Mouse (Mus musculus) limb, embryonic 12.5 days (tissue): Measurements from ENCODE around the gene Gm10300. TPM values are rescaled to one million over a fixed set of nuclear protein-coding genes. Genes with fewer than 3 reads are reported as not detected.
A peak's percentile ranks its signal among the peaks of the same experiment; 100 is the strongest.

Source experiments
- ATAC-seq: fragments of 200-750 bp; cut with Nextera tagmentation; 2 replicates; pipeline ENCODE4 v1.8.0; 2017; ENCODE audit warnings: low read depth, moderate TSS enrichment; ENCODE audit not compliant: insufficient number of reproducible peaks, insufficient read depth, low FRiP score, low TSS enrichment
- H3K27ac ChIP-seq: fragments of 300-500 bp; sonication (generic); 2 replicates; pipeline ENCODE4 v1.5.1; 2016; ENCODE audit warnings: mild to moderate bottlenecking, moderate library complexity
- H3K27me3 ChIP-seq: fragments of 300-500 bp; sonication (generic); 2 replicates; pipeline ENCODE4 v1.6.1; 2016; ENCODE audit warnings: mild to moderate bottlenecking, moderate library complexity
- H3K36me3 ChIP-seq: fragments of 300-500 bp; sonication (generic); 2 replicates; pipeline ENCODE4 v1.6.1; 2016; ENCODE audit warnings: mild to moderate bottlenecking, moderate library complexity
- H3K4me1 ChIP-seq: fragments of 300-500 bp; sonication (generic); replicated peaks from 2 replicates; pipeline ENCODE4 v1.6.1; 2016
- H3K4me2 ChIP-seq: fragments of 300-500 bp; sonication (generic); 2 replicates; pipeline ENCODE4 v1.6.1; 2016; ENCODE audit warnings: mild to moderate bottlenecking, moderate library complexity
- H3K4me3 ChIP-seq: fragments of 300-500 bp; sonication (generic); replicated peaks from 2 replicates; pipeline ENCODE4 v1.5.1; 2016; ENCODE audit warnings: mild to moderate bottlenecking
- H3K9ac ChIP-seq: fragments of 300-500 bp; sonication (generic); replicated peaks from 2 replicates; pipeline ENCODE4 v1.6.1; 2016; ENCODE audit warnings: mild to moderate bottlenecking, moderate library complexity
- H3K9me3 ChIP-seq: fragments of 300-500 bp; sonication (generic); 2 replicates; pipeline ENCODE4 v1.6.1; 2016; ENCODE audit warnings: mild to moderate bottlenecking, moderate library complexity
- WGBS: fragments of 180-500 bp; shearing (Covaris S2); methylation state at CpG from one replicate; pipeline ENCODE4 v1.1.7; 2016; 5-methylcytosine and 5-hydroxymethylcytosine counted together
- polyA plus RNA-seq: library from polyadenylated mRNA; unstranded; fragments of >200 nt; fragmentation: Nextera tagmentation; extraction: Ambion mirVana; gene quantifications from 2 replicates; pipeline ENCODE4 v1.2.1, GENCODE M21; 2016

Gm10300 gene
- polyA plus RNA-seq, 1 experiment from 2014 or later = 0.23 TPM

- Histone ChIP-seq H3K4me3 (no peak overlapping the region), H3K4me2 (no peak overlapping the region), H3K9ac (no peak overlapping the region), H3K4me1 (peaks cover 4% of the 10 kb centered on the region), H3K27me3 (no peaks in the 10 kb centered on the region), H3K27ac (no peak overlapping the region), H3K36me3 (no peaks in the 10 kb centered on the region), H3K9me3 (no peaks in the 10 kb centered on the region)
- no peak for ATAC-seq
- WGBS = 19% methylated on average over 7 of the region's 7 CpGs
Measured at GRCm38 (mm10) chr4:132088921-132089320, 14.4 kb downstream of the Gm10300 start.

- ATAC-seq = no peak
- H3K27me3 ChIP-seq = no peaks in the 10 kb centered on the region
- 72% methylated on average over 6 of the region's 6 CpGs for WGBS
Measured at GRCm38 (mm10) chr4:132093136-132093535, 18.6 kb downstream of the Gm10300 start.

GRCm38 (mm10) chr4:132093928-132094327 lies 19.4 kb downstream of the Gm10300 start:
- 89% methylated on average over 5 of the region's 5 CpGs for WGBS
- Histone ChIP-seq H3K36me3 (no peaks in the 10 kb centered on the region), H3K9me3 (no peaks in the 10 kb centered on the region), H3K4me3 (no peak overlapping the region), H3K4me2 (no peak overlapping the region), H3K27ac (no peak overlapping the region), H3K4me1 (no peaks in the 10 kb centered on the region), H3K27me3 (no peaks in the 10 kb centered on the region), H3K9ac (no peak overlapping the region)
- ATAC-seq = no peak

More at GRCm38 (mm10) chr4:132093136-132093535, 18.6 kb downstream of the Gm10300 start:
- Histone ChIP-seq H3K27ac (no peak overlapping the region), H3K4me3 (no peak overlapping the region), H3K36me3 (no peaks in the 10 kb centered on the region), H3K4me2 (no peak overlapping the region), H3K9ac (no peak overlapping the region), H3K9me3 (no peaks in the 10 kb centered on the region), H3K4me1 (no peaks in the 10 kb centered on the region)

- Histone ChIP-seq H3K4me1 (no peaks in the 10 kb centered on the region), H3K9ac (no peak overlapping the region), H3K36me3 (no peaks in the 10 kb centered on the region), H3K4me3 (no peak overlapping the region), H3K27ac (no peak overlapping the region), H3K27me3 (no peaks in the 10 kb centered on the region), H3K4me2 (no peak overlapping the region), H3K9me3 (no peaks in the 10 kb centered on the region)
- 77% methylated on average over 7 of the region's 7 CpGs for WGBS
- no peak for ATAC-seq
Measured at GRCm38 (mm10) chr4:132095043-132095442, 20.5 kb downstream of the Gm10300 start.

GRCm38 (mm10) chr4:132099548-132099947 lies 25.1 kb downstream of the Gm10300 start:
- Histone ChIP-seq H3K4me1 (0 out of 2 replicates have a peak, but pooled peaks cover 5% of the 10 kb centered on the region), H3K4me2 (no peak overlapping the region), H3K36me3 (no peaks in the 10 kb centered on the region), H3K9ac (no peak overlapping the region), H3K27me3 (no peaks in the 10 kb centered on the region), H3K27ac (no peak overlapping the region), H3K4me3 (no peak overlapping the region), H3K9me3 (no peaks in the 10 kb centered on the region)
- 82% methylated on average over 5 of the region's 5 CpGs for WGBS
- no peak for ATAC-seq

- H3K27me3 ChIP-seq = no peaks in the 10 kb centered on the region
- H3K9ac ChIP-seq = no peak overlapping the region
- no peaks in the 10 kb centered on the region for H3K36me3 ChIP-seq
- H3K27ac ChIP-seq = no peak overlapping the region
- WGBS = 57% methylated on average over 3 of the region's 3 CpGs
- no peak overlapping the region for H3K4me2 ChIP-seq
- no peak overlapping the region for H3K4me3 ChIP-seq
- no peak for ATAC-seq
- 0 out of 2 replicates have a peak, but pooled peaks cover 5% of the 10 kb centered on the region for H3K4me1 ChIP-seq
- H3K9me3 ChIP-seq = no peaks in the 10 kb centered on the region
Measured at GRCm38 (mm10) chr4:132101152-132101551, 26.7 kb downstream of the Gm10300 start.

- Histone ChIP-seq H3K9me3 (no peaks in the 10 kb centered on the region), H3K9ac (no peak overlapping the region), H3K4me3 (no peak overlapping the region), H3K4me2 (no peak overlapping the region), H3K4me1 (peaks cover under 1% of the 10 kb centered on the region), H3K27me3 (peaks cover 25% of the 10 kb centered on the region), H3K36me3 (no peaks in the 10 kb centered on the region), H3K27ac (no peak overlapping the region)
- ATAC-seq = no peak
- WGBS = 92% methylated on average over 7 of the region's 7 CpGs
Measured at GRCm38 (mm10) chr4:132108221-132108620, 33.7 kb downstream of the Gm10300 start.

- no peak for ATAC-seq
- no peak overlapping the region for H3K9ac ChIP-seq
- no peak overlapping the region for H3K4me3 ChIP-seq
- peaks cover 43% of the 10 kb centered on the region for H3K27me3 ChIP-seq
- H3K4me1 ChIP-seq = peaks cover 10% of the 10 kb centered on the region
- H3K9me3 ChIP-seq = no peaks in the 10 kb centered on the region
- H3K27ac ChIP-seq = no peak overlapping the region
- WGBS = 78% methylated on average over 4 of the region's 4 CpGs
- H3K4me2 ChIP-seq = no peak overlapping the region
- H3K36me3 ChIP-seq = no peaks in the 10 kb centered on the region
Measured at GRCm38 (mm10) chr4:132111227-132111626, 36.7 kb downstream of the Gm10300 start.

- WGBS = 28% methylated on average over 53 of the region's 53 CpGs
- Histone ChIP-seq H3K9ac (no peak overlapping the region), H3K9me3 (no peaks in the 10 kb centered on the region), H3K4me3 (peak overlapping the region; percentile 33), H3K4me2 (peak overlapping the region; percentile 54), H3K4me1 (peaks cover 17% of the 10 kb centered on the region), H3K36me3 (no peaks in the 10 kb centered on the region), H3K27me3 (peaks cover 43% of the 10 kb centered on the region), H3K27ac (no peak overlapping the region)
- no peak for ATAC-seq
Measured at GRCm38 (mm10) chr4:132113411-132114095, 39.1 kb downstream of the Gm10300 start.

- Histone ChIP-seq H3K27ac (no peak overlapping the region), H3K27me3 (peaks cover 41% of the 10 kb centered on the region), H3K9me3 (no peaks in the 10 kb centered on the region), H3K4me2 (no peak overlapping the region), H3K36me3 (no peaks in the 10 kb centered on the region), H3K9ac (no peak overlapping the region), H3K4me3 (no peak overlapping the region), H3K4me1 (peaks cover 17% of the 10 kb centered on the region)
- no peak for ATAC-seq
- WGBS = 49% methylated on average over 4 of the region's 4 CpGs
Measured at GRCm38 (mm10) chr4:132116315-132116714, 41.8 kb downstream of the Gm10300 start.

- Histone ChIP-seq H3K27ac (no peak overlapping the region), H3K27me3 (peaks cover 14% of the 10 kb centered on the region; the same call in 1 of the 2 replicates), H3K36me3 (no peaks in the 10 kb centered on the region), H3K9ac (no peak overlapping the region), H3K4me3 (no peak overlapping the region), H3K9me3 (no peaks in the 10 kb centered on the region), H3K4me1 (peaks cover 12% of the 10 kb centered on the region), H3K4me2 (no peak overlapping the region)
- no peak for ATAC-seq
- 63% methylated on average over 9 of the region's 9 CpGs for WGBS
Measured at GRCm38 (mm10) chr4:132119566-132119965, 45.1 kb downstream of the Gm10300 start.

- 0 out of 2 replicates have a peak, but pooled peaks cover 10% of the 10 kb centered on the region for H3K27me3 ChIP-seq
- WGBS = 79% methylated on average over 5 of the region's 5 CpGs
- H3K36me3 ChIP-seq = no peaks in the 10 kb centered on the region
- no peaks in the 10 kb centered on the region for H3K9me3 ChIP-seq
- H3K27ac ChIP-seq = no peak overlapping the region
- H3K4me3 ChIP-seq = no peak overlapping the region
- H3K9ac ChIP-seq = no peak overlapping the region
- ATAC-seq = no peak
- peaks cover 3% of the 10 kb centered on the region; the same call in 1 of the 2 replicates for H3K4me1 ChIP-seq
- no peak overlapping the region for H3K4me2 ChIP-seq
Measured at GRCm38 (mm10) chr4:132121674-132122073, 47.2 kb downstream of the Gm10300 start.
